14 mouse cellular contexts compared by ENCODE assay signal in the genomic region with DNA sequence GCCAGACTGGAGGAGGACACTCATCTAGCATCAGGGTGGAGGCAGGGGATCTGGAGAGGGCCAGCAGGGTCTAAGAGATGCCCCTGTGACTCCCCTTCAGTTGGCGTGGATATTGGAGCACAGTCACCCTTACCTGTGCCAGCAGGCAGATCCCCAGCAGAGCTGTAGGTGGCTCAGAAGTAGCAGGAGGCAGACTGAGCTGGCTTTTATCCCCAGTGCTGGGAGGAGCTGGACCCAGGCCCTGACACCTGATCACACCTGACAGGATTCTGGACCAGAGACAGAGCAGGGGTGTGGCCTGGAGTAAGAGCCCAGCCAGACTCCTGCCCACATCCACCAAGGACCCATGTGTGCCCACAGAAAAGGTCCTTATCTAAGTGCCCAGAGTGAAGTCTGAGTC. TPM values are rescaled to one million over a fixed set of nuclear protein-coding genes. Genes with fewer than 3 reads are reported as not detected.
DNase-seq lines count a peak whose midpoint lies in the region; ATAC-seq and TF ChIP-seq lines count a peak whose summit lies in the region.
"Had no signal": no experiment of that assay in that cellular context is flagged by ENCODE, and none has a peak within 500 bp of the region (broad histone marks: within the 10 kb centered on the region; RNA-seq: fewer than 3 reads in every experiment).

No protein-coding gene starts in this region.

- no peak for TF ChIP-seq POLR2A in heart, adult 2 months (IDR thresholded peaks at IDR 0.05; ENCODE audit: insufficient read depth, low read depth, low read length)

- H3K79me2 ChIP-seq in heart, adult 2 months (replicated peaks; ENCODE audit: control insufficient read depth, insufficient read depth, low read length) = no peaks in the 10 kb centered on the region

- TF ChIP-seq EP300 in heart, adult 2 months (IDR thresholded peaks at IDR 0.05; ENCODE audit: insufficient read depth, low read depth, low read length) = no peak

- peaks cover 27% of the 10 kb centered on the region for H3K4me1 ChIP-seq in forebrain, embryonic 13.5 days
- peaks cover 29% of the 10 kb centered on the region for H3K4me1 ChIP-seq in forebrain, embryonic 16.5 days (replicated peaks; ENCODE audit: control insufficient read depth, insufficient read depth, low read length)
- H3K4me1 ChIP-seq in kidney, embryonic 16.5 days (ENCODE audit: insufficient read depth, low read length) = peaks cover 7% of the 10 kb centered on the region
- peaks cover 7% of the 10 kb centered on the region for H3K4me1 ChIP-seq in heart, adult 2 months (ENCODE audit: control insufficient read depth, insufficient read depth, low read length)

- ATAC-seq in forebrain, embryonic 13.5 days = no peak
- no peak for ATAC-seq in forebrain, embryonic 16.5 days
- ATAC-seq in kidney, embryonic 16.5 days (ENCODE audit: low FRiP score, low TSS enrichment) = 0 out of 2 replicates have a peak, but pooled peaks have one; percentile 33
- ATAC-seq: intestine, embryonic 16.5 days had no signal

- H3K27me3 ChIP-seq in forebrain, embryonic 13.5 days = no peaks in the 10 kb centered on the region
- H3K27me3 ChIP-seq in forebrain, embryonic 16.5 days (replicated peaks; ENCODE audit: control insufficient read depth, insufficient read depth, low read length) = no peaks in the 10 kb centered on the region
- no peaks in the 10 kb centered on the region for H3K27me3 ChIP-seq in kidney, embryonic 16.5 days (ENCODE audit: insufficient read depth, low read length)
- no peaks in the 10 kb centered on the region for H3K27me3 ChIP-seq in heart, adult 2 months (ENCODE audit: control insufficient read depth, insufficient read depth, low read length)

- no peaks in the 10 kb centered on the region for H3K9me3 ChIP-seq in forebrain, embryonic 13.5 days (replicated peaks)
- no peaks in the 10 kb centered on the region for H3K9me3 ChIP-seq in forebrain, embryonic 16.5 days (ENCODE audit: control insufficient read depth, low read length)
- no peaks in the 10 kb centered on the region for H3K9me3 ChIP-seq in kidney, embryonic 16.5 days (ENCODE audit: low read length)

- no peak for TF ChIP-seq CTCF in heart, adult 2 months (IDR thresholded peaks at IDR 0.05)

- H3K4me3 ChIP-seq in forebrain, embryonic 13.5 days = no peak overlapping the region
- H3K4me3 ChIP-seq in forebrain, embryonic 16.5 days (replicated peaks; ENCODE audit: low read length) = no peak overlapping the region
- H3K4me3 ChIP-seq in kidney, embryonic 16.5 days (ENCODE audit: low read length) = no peak overlapping the region
- H3K4me3 ChIP-seq in heart, adult 2 months = no peak overlapping the region

- H3K4me2 ChIP-seq in forebrain, embryonic 13.5 days = no peak overlapping the region
- no peak overlapping the region for H3K4me2 ChIP-seq in forebrain, embryonic 16.5 days (ENCODE audit: low read length)
- H3K4me2 ChIP-seq in kidney, embryonic 16.5 days (replicated peaks; ENCODE audit: low read depth, low read length) = no peak overlapping the region
- H3K4me2 ChIP-seq: heart, embryonic 11.5 days; midbrain, embryonic 11.5 days had no signal

- WGBS in forebrain, embryonic 13.5 days = 100% methylated on average over 1 of the region's 1 CpGs
- 88% methylated on average over 1 of the region's 1 CpGs for WGBS in forebrain, embryonic 16.5 days
- WGBS in kidney, embryonic 16.5 days = 88% methylated on average over 1 of the region's 1 CpGs
- WGBS in heart, adult 2 months = 73% methylated on average over 1 of the region's 1 CpGs

- H3K27ac ChIP-seq in forebrain, embryonic 13.5 days = 0 out of 2 replicates have a peak overlapping the region, but pooled peaks have one; percentile 31
- no peak overlapping the region for H3K27ac ChIP-seq in forebrain, embryonic 16.5 days (ENCODE audit: low read length)
- no peak overlapping the region for H3K27ac ChIP-seq in kidney, embryonic 16.5 days (ENCODE audit: low read length)
- H3K27ac ChIP-seq in heart, adult 2 months = no peak overlapping the region

- H3K9ac ChIP-seq in forebrain, embryonic 13.5 days = no peak overlapping the region
- no peak overlapping the region for H3K9ac ChIP-seq in forebrain, embryonic 16.5 days (replicated peaks; ENCODE audit: low read depth, low read length)
- H3K9ac ChIP-seq in kidney, embryonic 16.5 days (replicated peaks; ENCODE audit: low read length) = no peak overlapping the region
- no peak overlapping the region for H3K9ac ChIP-seq in heart, adult 2 months (ENCODE audit: low read depth, low read length)

- intact Hi-C loops in heart, adult 2 months (cut with DNase I) = loop anchor here (5.0 kb wide), 1 partner anchor 42 kb away; no protein-coding TSS in a partner anchor

- H3K36me3 ChIP-seq in forebrain, embryonic 13.5 days (ENCODE audit: poor library complexity, severe bottlenecking) = peaks cover 13% of the 10 kb centered on the region; the same call in 1 of the 2 replicates
- peaks cover 2% of the 10 kb centered on the region; the same call in 1 of the 2 replicates for H3K36me3 ChIP-seq in forebrain, embryonic 16.5 days (ENCODE audit: control insufficient read depth, insufficient read depth)
- peaks cover 4% of the 10 kb centered on the region; the same call in 1 of the 2 replicates for H3K36me3 ChIP-seq in kidney, embryonic 16.5 days (ENCODE audit: insufficient read depth, low read length)
- H3K36me3 ChIP-seq in heart, adult 2 months (ENCODE audit: control insufficient read depth, insufficient read depth, low read length) = no peaks in the 10 kb centered on the region

- peak; percentile 26 to 55 for DNase-seq in kidney, adult 8-10 months
- DNase-seq in kidney, postnatal 4 days = no peak
- DNase-seq in cerebellum, adult 11-12 months = peak; percentile 90
- DNase-seq in T-cell, adult 2 months (ENCODE audit: low spot score) = no peak
- no peak for DNase-seq in heart, adult 2 months
- DNase-seq: adrenal gland, postnatal 10 days; lung, adult 2 months; right cerebral cortex, postnatal 14 days had no signal

RNA-seq across cellular contexts. Expression of a gene that starts 31.8 kb away (rescaled TPM):
- polyA plus RNA-seq in forebrain, embryonic 13.5 days (2015; fragmentation: Nextera tagmentation; extraction: Ambion mirVana) = 45.9 and 50.0 TPM in 2 replicates
- 71.2 and 78.2 TPM in 2 replicates for polyA plus RNA-seq in forebrain, embryonic 16.5 days (2015; fragmentation: Nextera tagmentation; extraction: Ambion mirVana)
- 48.2 and 81.9 TPM in 2 replicates for polyA plus RNA-seq in kidney, embryonic 16.5 days (2015; fragmentation: Nextera tagmentation; extraction: Ambion mirVana)
- 100 to 1,000 TPM; 209 to 232 TPM for total RNA-seq in heart, adult 2 months (2021)
- 286 and 366 TPM in 2 replicates for polyA plus RNA-seq in heart, adult 2 months (2012; rRNA removed)

Comparison
In these comparisons a context has a peak if more than half of its experiments do, and no peak if none do; other contexts are left out.
1. DNase-seq: peak in kidney, adult 8-10 months (2 of 2) and cerebellum, adult 11-12 months (single experiment); none in kidney, postnatal 4 days (0 of 2), T-cell, adult 2 months (single experiment) and heart, adult 2 months (0 of 2).